Mouse (Mus musculus) limb, embryonic 12.5 days (tissue): ENCODE results near the gene Park7. TPM values are rescaled to one million over a fixed set of nuclear protein-coding genes. Genes with fewer than 3 reads are reported as not detected.
A peak's percentile ranks its signal among the peaks of the same experiment; 100 is the strongest.
"Not testable (repeated sequence)": the region's sequence is repeated elsewhere in the genome, so short reads cannot be mapped to it uniquely, and the experiment has no call there.

ENCODE experiments used
- ATAC-seq: fragments of 200-750 bp; cut with Nextera tagmentation; 2 replicates; pipeline ENCODE4 v1.8.0; 2017; ENCODE audit warnings: low read depth, moderate TSS enrichment; ENCODE audit not compliant: insufficient number of reproducible peaks, insufficient read depth, low FRiP score, low TSS enrichment
- H3K27ac ChIP-seq: fragments of 300-500 bp; sonication (generic); 2 replicates; pipeline ENCODE4 v1.5.1; 2016; ENCODE audit warnings: mild to moderate bottlenecking, moderate library complexity
- H3K27me3 ChIP-seq: fragments of 300-500 bp; sonication (generic); 2 replicates; pipeline ENCODE4 v1.6.1; 2016; ENCODE audit warnings: mild to moderate bottlenecking, moderate library complexity
- H3K36me3 ChIP-seq: fragments of 300-500 bp; sonication (generic); 2 replicates; pipeline ENCODE4 v1.6.1; 2016; ENCODE audit warnings: mild to moderate bottlenecking, moderate library complexity
- H3K4me1 ChIP-seq: fragments of 300-500 bp; sonication (generic); replicated peaks from 2 replicates; pipeline ENCODE4 v1.6.1; 2016
- H3K4me2 ChIP-seq: fragments of 300-500 bp; sonication (generic); 2 replicates; pipeline ENCODE4 v1.6.1; 2016; ENCODE audit warnings: mild to moderate bottlenecking, moderate library complexity
- H3K4me3 ChIP-seq: fragments of 300-500 bp; sonication (generic); replicated peaks from 2 replicates; pipeline ENCODE4 v1.5.1; 2016; ENCODE audit warnings: mild to moderate bottlenecking
- H3K9ac ChIP-seq: fragments of 300-500 bp; sonication (generic); replicated peaks from 2 replicates; pipeline ENCODE4 v1.6.1; 2016; ENCODE audit warnings: mild to moderate bottlenecking, moderate library complexity
- H3K9me3 ChIP-seq: fragments of 300-500 bp; sonication (generic); 2 replicates; pipeline ENCODE4 v1.6.1; 2016; ENCODE audit warnings: mild to moderate bottlenecking, moderate library complexity
- WGBS: fragments of 180-500 bp; shearing (Covaris S2); methylation state at CpG from one replicate; pipeline ENCODE4 v1.1.7; 2016; 5-methylcytosine and 5-hydroxymethylcytosine counted together
- polyA plus RNA-seq: library from polyadenylated mRNA; unstranded; fragments of >200 nt; fragmentation: Nextera tagmentation; extraction: Ambion mirVana; gene quantifications from 2 replicates; pipeline ENCODE4 v1.2.1, GENCODE M21; 2016

The Park7 gene
- polyA plus RNA-seq, 1 experiment from 2014 or later = 447 TPM

DNA sequence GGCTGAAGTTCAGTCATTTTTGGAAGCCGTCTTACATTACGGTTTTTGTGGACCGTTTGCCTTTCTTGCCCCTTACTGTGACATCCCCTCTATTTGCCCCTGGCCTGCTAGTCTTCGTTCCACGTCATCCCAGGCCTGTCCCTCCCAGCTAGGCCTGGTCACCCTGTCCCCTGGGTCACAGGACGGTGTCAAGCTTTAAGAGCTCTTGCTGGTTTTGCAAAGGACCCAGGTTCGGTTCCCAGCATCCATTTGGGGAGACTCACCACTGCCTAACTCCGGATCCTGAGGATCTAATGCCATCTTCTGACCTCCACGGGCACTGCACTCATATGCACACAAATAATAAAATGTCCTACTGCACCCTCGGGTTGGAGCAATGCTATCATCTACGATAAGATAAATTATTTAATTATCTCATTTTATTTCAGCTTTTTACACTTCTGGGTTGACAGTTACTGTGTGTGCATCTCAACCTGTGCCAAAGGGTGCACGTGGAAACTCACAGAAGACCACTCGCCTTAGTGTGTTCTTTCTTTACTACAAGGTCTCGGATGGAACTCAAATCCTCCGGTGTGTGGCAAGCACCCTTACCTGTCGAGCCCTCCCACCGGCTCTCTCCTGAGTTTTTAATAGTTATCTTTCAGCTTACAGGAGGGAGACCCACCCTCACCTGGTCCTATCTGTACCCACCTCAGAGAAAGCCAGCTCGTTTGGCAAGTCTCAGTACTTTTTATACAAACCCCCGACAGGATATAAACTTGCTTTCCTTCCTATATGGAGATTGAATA lies 3.9 kb downstream of the Park7 start:
- Histone ChIP-seq H3K36me3 (peaks cover 24% of the 10 kb centered on the region), H3K4me3 (peak overlapping the region; percentile 88), H3K27ac (peak overlapping the region; percentile 69), H3K9me3 (no peaks in the 10 kb centered on the region), H3K9ac (no peak overlapping the region), H3K4me2 (peak overlapping the region; percentile 71), H3K27me3 (no peaks in the 10 kb centered on the region), H3K4me1 (peaks cover 23% of the 10 kb centered on the region)
- 88% methylated on average over 19 of the region's 19 CpGs for WGBS
- no peak for ATAC-seq

DNA sequence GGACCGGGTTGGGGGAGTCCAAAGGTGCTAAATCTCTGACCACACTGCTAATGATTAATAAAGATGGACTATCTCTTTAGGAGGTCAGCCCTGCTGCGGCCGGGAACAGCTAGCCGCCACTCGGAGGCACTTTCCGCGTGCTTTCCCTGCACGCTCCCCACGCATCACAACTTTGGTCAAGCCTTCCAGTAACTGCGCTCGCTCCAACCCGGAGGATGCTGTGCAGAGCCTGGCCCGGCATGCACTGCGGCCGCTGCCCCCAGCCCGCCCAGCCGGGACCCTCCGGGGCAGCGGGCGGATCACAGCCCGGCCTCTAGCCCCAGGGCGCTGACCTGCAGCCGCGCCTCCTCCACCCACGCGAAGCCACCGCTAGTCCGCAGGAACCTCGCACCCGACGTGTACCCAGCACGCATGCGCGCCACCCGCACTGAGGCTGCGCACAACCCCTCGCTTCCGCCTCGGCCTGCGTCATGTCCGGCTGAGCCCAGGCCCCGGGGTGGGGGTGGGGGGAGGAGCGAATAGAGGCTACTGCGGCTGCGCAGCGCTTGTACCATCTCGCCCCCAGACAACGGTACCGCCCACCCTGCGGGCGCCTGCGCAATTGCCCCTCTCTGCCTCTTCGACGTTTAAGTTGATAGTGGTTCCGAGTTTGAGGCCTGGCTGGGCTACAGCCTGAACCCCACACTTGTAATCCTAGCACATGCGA lies 4.6 kb downstream of the Park7 start:
- ATAC-seq = peak; percentile 83
- no peaks in the 10 kb centered on the region for H3K27me3 ChIP-seq
- peaks cover 16% of the 10 kb centered on the region for H3K4me1 ChIP-seq
- peaks cover 29% of the 10 kb centered on the region for H3K36me3 ChIP-seq
- H3K9ac ChIP-seq = peak overlapping the region; percentile 90
- H3K4me2 ChIP-seq = peak overlapping the region; percentile 71
- no peaks in the 10 kb centered on the region for H3K9me3 ChIP-seq
- WGBS = under 1% methylated on average over 56 of the region's 56 CpGs
- H3K27ac ChIP-seq = peak overlapping the region; percentile 88
- H3K4me3 ChIP-seq = peak overlapping the region; percentile 88

DNA sequence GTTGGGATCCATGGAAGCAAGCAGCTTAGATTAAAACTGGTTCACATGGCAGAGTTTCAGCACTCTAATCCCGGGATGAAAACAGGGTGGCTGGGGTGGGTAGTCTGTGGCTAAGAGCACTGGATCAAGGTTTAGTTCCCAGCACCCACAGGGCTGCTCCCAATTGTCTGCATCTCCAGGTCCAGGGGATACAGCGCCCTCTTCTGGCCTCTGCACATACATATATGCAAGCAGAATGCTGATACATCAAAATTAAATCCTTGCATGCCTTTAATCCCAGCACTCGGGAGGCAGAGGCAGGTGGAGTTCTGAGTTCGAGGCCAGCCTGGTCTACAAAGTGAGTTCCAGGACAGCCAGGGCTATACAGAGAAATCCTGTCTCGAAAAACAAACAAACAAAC lies 5.7 kb downstream of the Park7 start:
- not testable (repeated sequence) for ATAC-seq, H3K27ac ChIP-seq, H3K27me3 ChIP-seq, H3K9ac ChIP-seq, H3K9me3 ChIP-seq, H3K4me3 ChIP-seq
- Histone ChIP-seq H3K36me3 (peaks cover 38% of the 10 kb centered on the region), H3K4me2 (peak overlapping the region; percentile 71), H3K4me1 (peaks cover 13% of the 10 kb centered on the region)
- 79% methylated on average over 5 of the region's 5 CpGs for WGBS

DNA sequence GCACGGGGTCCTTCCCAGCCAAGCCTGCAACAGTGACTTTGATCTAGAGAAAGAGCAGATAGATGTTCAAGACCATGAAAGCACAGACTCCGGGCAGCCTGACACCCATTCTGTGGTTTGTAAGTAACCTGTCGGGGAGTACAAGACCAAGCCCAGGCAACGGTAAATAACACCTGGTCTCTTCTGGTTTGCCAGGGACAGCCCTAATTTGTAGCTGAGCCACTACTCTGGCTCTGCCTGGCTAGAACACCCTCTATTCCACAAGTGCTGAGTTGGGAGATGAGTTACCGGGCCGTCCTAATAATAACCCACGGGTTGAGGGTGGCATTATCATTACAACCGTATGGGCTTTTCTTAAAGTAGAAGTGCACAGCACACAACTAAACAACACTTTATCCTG lies 7.1 kb downstream of the Park7 start:
- Histone ChIP-seq H3K9ac (no peak overlapping the region; the same call in 1 of the 2 replicates), H3K36me3 (peaks cover 52% of the 10 kb centered on the region), H3K9me3 (no peaks in the 10 kb centered on the region), H3K27me3 (no peaks in the 10 kb centered on the region), H3K27ac (no peak overlapping the region), H3K4me2 (no peak overlapping the region), H3K4me1 (peaks cover 8% of the 10 kb centered on the region), H3K4me3 (no peak overlapping the region)
- no peak for ATAC-seq
- 93% methylated on average over 8 of the region's 8 CpGs for whole genome bisulfite sequencing

DNA sequence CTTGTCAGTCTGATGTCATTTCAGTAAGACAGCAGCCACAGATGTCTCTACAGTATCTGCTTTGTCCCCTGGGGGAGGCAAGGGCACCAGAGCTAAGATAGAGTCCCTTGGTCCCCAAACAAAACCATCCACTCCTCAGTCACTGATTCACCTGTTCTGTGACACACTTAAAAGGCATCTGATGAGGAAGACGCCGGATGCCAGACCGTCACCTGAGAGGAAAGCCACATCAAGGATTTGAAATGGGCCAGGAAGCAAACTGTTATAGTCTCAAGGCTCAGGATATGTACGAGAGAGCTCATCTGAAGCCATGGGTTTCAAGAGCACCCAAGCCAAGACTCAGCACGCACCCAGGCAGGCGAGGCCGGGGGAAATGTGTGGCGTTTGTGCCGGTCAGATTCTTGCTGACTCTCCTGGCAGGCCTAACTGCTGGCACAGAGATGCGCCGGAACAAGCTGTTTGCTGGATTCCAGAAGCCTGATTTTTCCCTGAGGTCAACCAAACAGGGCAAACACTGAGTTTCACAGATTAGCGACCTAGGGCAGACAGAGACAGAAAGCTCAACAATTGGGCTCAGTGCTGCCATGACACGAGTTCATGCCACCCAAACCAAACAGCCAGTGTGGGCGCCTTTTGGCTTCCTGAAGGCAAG lies 11.0 kb downstream of the Park7 start:
- no peak overlapping the region for H3K4me3 ChIP-seq
- H3K4me2 ChIP-seq = no peak overlapping the region
- H3K4me1 ChIP-seq = no peaks in the 10 kb centered on the region
- H3K27me3 ChIP-seq = no peaks in the 10 kb centered on the region
- no peak for ATAC-seq
- peaks cover 89% of the 10 kb centered on the region for H3K36me3 ChIP-seq
- H3K9ac ChIP-seq = no peak overlapping the region
- no peaks in the 10 kb centered on the region for H3K9me3 ChIP-seq
- WGBS = 94% methylated on average over 14 of the region's 14 CpGs
- H3K27ac ChIP-seq = no peak overlapping the region

DNA sequence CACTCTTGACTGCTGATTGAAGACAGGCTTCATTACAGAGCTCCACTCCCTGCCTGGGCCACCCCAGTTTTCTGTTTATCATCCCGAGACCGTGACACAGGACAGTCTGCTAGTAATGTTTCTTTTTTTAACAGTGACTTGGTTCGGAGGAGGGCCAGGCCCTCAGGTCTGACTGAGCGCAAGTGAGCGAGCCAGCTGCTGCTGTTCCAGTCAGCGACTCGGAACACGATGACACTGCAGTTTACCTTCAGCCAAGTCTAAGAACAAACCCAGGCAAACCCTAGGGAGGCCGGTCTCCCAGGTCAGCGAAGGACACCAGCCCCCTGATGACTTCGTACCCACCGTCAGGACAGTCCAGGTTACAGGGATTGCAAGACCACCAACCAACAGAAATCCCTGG lies 12.2 kb downstream of the Park7 start:
- no peak overlapping the region for H3K4me3 ChIP-seq
- H3K4me1 ChIP-seq = no peaks in the 10 kb centered on the region
- no peak for ATAC-seq
- no peak overlapping the region for H3K4me2 ChIP-seq
- 92% methylated on average over 12 of the region's 12 CpGs for WGBS
- no peak overlapping the region for H3K9ac ChIP-seq
- no peak overlapping the region for H3K27ac ChIP-seq
- peaks cover 89% of the 10 kb centered on the region for H3K36me3 ChIP-seq
- no peaks in the 10 kb centered on the region for H3K27me3 ChIP-seq
- no peaks in the 10 kb centered on the region for H3K9me3 ChIP-seq

DNA sequence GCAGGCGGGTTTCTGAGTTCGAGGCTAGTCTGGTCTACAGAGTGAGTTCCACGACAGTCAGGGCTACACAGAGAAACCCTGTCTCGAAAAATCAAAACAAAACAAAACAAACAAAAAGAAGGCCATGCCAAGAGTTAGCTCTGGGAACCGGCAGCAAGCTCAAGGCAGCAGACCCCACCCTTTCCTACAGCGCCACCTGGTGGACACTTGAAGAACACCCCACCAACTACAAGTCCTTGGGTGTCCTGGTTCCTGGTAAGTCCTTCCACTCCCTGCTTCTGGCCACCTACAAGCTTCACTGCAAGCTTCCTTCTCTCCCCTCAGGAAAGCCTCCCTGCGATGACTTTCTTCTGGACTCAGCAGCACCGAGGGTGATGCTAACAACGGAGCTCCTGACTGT lies 12.6 kb downstream of the Park7 start:
- H3K36me3 ChIP-seq = peaks cover 89% of the 10 kb centered on the region
- no peaks in the 10 kb centered on the region for H3K9me3 ChIP-seq
- no peak overlapping the region for H3K9ac ChIP-seq
- no peak overlapping the region for H3K27ac ChIP-seq
- 63% methylated on average over 9 of the region's 9 CpGs for whole genome bisulfite sequencing
- no peak for ATAC-seq
- no peak overlapping the region for H3K4me3 ChIP-seq
- H3K4me2 ChIP-seq = no peak overlapping the region
- no peaks in the 10 kb centered on the region for H3K27me3 ChIP-seq
- no peaks in the 10 kb centered on the region for H3K4me1 ChIP-seq

DNA sequence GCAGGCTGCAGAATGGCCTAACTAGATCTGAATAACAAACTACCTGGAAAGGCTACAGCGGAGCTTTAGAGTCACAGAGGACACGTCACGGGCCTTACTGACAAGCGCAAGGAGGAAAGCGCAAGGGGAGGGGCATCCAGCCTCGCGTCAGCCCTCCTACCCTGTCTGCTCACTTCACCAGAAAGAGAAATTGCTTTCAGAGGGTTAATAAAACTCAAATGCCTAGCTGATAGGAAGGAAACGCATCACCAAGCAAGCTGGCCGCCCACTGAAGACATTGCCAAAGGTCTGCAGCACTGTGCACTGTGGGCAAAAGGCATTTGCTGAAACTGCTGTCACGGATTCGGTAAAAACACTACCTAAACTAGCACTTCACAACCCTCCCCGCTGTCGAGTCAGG lies 13.8 kb downstream of the Park7 start:
- H3K9ac ChIP-seq = no peak overlapping the region
- H3K36me3 ChIP-seq = peaks cover 93% of the 10 kb centered on the region
- no peaks in the 10 kb centered on the region for H3K9me3 ChIP-seq
- H3K4me3 ChIP-seq = no peak overlapping the region
- no peaks in the 10 kb centered on the region for H3K27me3 ChIP-seq
- 95% methylated on average over 13 of the region's 13 CpGs for WGBS
- no peak overlapping the region for H3K4me2 ChIP-seq
- no peak overlapping the region for H3K27ac ChIP-seq
- no peaks in the 10 kb centered on the region for H3K4me1 ChIP-seq
- no peak for ATAC-seq

DNA sequence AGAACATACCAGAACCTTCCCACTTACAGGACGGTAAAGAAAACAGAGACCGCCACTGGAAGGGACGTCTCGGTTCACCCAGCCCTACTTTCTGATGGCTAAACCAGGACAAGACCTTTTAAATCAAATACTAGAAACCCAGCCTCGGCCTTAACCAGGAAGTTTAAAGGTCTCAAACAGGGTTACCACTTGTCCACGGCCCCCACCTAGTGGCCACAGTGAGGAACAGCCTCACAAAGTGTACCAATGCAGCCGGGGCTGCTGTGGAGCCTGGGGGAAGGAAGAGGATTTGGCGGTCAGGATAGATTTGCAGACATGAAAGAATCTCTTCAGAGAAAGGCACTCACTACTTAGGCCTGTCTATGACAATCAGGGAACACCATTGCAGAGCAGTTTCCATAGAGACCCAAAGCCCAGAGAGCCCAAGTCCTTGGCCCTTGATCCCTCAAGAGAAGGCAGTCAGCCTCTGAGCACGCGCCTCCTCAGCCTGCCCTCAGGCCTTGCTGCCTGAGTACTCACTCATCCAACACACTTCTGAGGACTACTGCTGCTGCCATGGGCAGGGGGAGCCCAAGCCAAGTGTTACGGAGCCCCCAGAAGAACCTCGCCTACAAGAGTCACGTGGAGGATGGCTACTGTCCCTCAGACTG lies 15.4 kb downstream of the Park7 start:
- H3K36me3 ChIP-seq = peaks cover 81% of the 10 kb centered on the region
- no peak for ATAC-seq
- H3K9me3 ChIP-seq = no peaks in the 10 kb centered on the region
- no peak overlapping the region for H3K4me2 ChIP-seq
- H3K4me3 ChIP-seq = no peak overlapping the region
- no peak overlapping the region for H3K27ac ChIP-seq
- WGBS = 59% methylated on average over 13 of the region's 13 CpGs
- no peak overlapping the region for H3K9ac ChIP-seq
- no peaks in the 10 kb centered on the region for H3K27me3 ChIP-seq
- H3K4me1 ChIP-seq = peaks cover 5% of the 10 kb centered on the region; the same call in 1 of the 2 replicates

DNA sequence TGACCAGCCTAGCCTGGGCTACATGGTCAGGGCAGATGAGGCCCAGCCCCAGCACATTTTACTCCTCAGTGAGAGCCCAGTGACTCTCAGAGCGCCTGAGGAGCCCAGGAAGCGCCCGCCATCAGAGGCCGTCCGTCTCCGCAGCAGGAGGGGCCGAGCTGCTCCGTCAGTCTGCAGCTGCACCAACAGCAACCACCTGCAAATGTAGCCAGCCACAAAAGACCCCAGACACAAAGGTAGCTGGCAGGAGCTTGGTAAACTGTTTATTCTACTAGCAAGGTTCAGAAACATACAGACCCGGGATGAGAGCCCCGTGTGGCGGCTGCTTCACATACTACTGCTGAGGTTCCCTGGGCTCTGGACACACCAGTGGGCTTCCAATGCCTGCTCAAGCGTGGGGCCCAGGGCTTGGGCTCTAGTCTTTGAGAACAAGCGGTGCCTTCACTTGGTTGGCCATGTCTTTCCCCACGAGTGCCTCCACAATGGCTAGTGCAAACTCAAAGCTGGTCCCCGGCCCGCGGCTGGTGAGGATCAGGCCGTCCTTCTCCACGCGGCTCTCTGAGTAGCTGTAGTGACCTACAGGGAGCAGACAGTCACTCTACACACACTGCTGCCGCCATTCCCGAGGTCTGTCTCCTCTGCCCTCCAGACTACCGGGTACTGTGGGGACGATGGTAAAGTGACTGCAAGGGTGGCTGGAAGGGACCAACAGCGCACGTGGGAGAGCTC lies 17.2 kb downstream of the Park7 start:
- Histone ChIP-seq H3K27ac (no peak overlapping the region), H3K4me3 (no peak overlapping the region), H3K27me3 (no peaks in the 10 kb centered on the region), H3K36me3 (peaks cover 63% of the 10 kb centered on the region), H3K4me2 (no peak overlapping the region), H3K4me1 (peaks cover 5% of the 10 kb centered on the region; the same call in 1 of the 2 replicates), H3K9me3 (no peaks in the 10 kb centered on the region), H3K9ac (no peak overlapping the region)
- no peak for ATAC-seq
- WGBS = 92% methylated on average over 26 of the region's 26 CpGs
